In the genomic region with DNA sequence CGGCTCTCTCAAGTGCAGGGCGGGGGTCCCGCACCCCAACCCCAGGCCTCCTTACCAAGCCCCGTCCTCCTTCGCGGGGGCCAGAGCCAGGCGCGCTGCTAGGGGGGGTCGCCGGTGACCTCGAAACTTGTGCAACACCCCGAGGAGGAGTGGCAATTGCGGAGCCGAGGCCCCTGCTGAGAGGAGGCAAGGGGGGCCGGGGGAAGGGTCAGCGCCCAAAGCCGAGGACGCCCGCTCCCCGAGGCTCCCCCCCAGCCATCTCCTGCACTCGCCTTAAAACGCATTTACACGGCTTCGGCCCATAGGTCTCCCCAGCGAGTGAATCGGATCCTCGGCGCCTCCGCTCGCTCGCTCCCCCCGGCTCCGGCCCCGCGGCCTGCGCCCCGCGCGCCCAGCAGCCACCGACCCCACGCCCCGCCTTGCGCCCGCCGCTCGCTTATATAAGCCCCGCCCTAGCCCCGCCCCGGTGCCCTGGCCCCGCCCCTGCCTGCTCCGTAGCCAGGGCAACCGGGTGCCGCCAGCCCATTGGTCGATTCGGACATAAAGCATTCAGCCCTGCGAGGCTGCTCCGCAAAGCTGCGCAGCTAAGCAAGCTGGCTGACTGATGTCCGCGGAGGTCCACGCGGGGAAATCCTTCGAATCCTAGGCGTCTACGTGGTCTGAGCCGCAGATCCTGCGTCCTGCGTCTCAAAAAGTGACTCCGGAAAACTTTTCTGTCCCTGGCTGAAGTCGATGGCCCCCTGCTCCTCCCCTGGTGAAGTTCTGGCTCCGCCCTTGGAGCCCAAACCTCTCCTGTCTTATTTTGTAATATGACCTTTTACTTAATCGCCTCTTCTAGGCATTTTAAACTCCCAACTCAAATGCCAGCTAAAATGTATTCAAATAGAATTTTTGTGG, we compare ENCODE assay signal across 8 mouse cellular contexts. TPM values are rescaled to one million over a fixed set of nuclear protein-coding genes. Genes with fewer than 3 reads are reported as not detected.
DNase-seq lines count a peak whose midpoint lies in the region; ATAC-seq and TF ChIP-seq lines count a peak whose summit lies in the region.

A gene (minus strand): TSS at position 414 of the 897 bp plus-strand sequence.

- peak within 1 kb of the TSS; percentile 85 for H3K4me2 ChIP-seq in hindbrain, embryonic 12.5 days (replicated peaks)

- under 1% methylated on average over 69 of the region's 72 CpGs for WGBS in hindbrain, embryonic 12.5 days

- POLR2A ChIA-PET in Patski (lab: Charles Lee): no interaction called here

- H3K4me1 ChIP-seq in hindbrain, embryonic 12.5 days: peaks cover 27% of the 10 kb centered on the region

- peak within 1 kb of the TSS; percentile 64 for H3K27ac ChIP-seq in hindbrain, embryonic 12.5 days

- in situ Hi-C loops in Patski (cut with MboI; ENCODE audit: low pct_unique_long_range_greater_than_20kb): no loop called here

- no peaks in the 10 kb centered on the region for H3K27me3 ChIP-seq in Patski
- peaks cover 22% of the 10 kb centered on the region for H3K27me3 ChIP-seq in hindbrain, embryonic 12.5 days

- peak; percentile 66 for DNase-seq in Patski (ENCODE audit: low read depth, low spot score)
- DNase-seq in cerebellum, postnatal 14 days: peak; percentile 97 to 98
- DNase-seq in frontal cortex, postnatal 14 days (ENCODE audit: low spot score in 2 of 2): peak; percentile 82 to 86
- peak; percentile 89 to 93 for DNase-seq in layer of hippocampus, postnatal 14 days (ENCODE audit: low spot score in 2 of 2)
- peak; percentile 90 for DNase-seq in lung, postnatal 10 days
- peak; percentile 97 for DNase-seq in ovary, postnatal 14 days (ENCODE audit: low spot score)
- peak; percentile 70 to 87 for DNase-seq in thymus, postnatal 10 days (ENCODE audit: low spot score in 2 of 2)

- peak within 1 kb of the TSS; percentile 77 for H3K9ac ChIP-seq in hindbrain, embryonic 12.5 days

- no peaks in the 10 kb centered on the region for H3K36me3 ChIP-seq in hindbrain, embryonic 12.5 days

- H3K9me3 ChIP-seq in hindbrain, embryonic 12.5 days (replicated peaks): no peaks in the 10 kb centered on the region

- peak; percentile 86 for ATAC-seq in Patski
- peak; percentile 94 for ATAC-seq in hindbrain, embryonic 12.5 days (ENCODE audit: low FRiP score)

- no peak for TF ChIP-seq CTCF in Patski (IDR thresholded peaks at IDR 0.05)

- peak within 1 kb of the TSS; percentile 55 for H3K4me3 ChIP-seq in hindbrain, embryonic 12.5 days

- CTCF ChIA-PET in Patski (lab: Charles Lee): interaction anchor here (0.9 to 1.6 kb wide), 2 partner anchors 9 to 14 kb away, joined by 4 read pairs; no protein-coding TSS in a partner anchor

RNA-seq across cellular contexts. Expression of the gene that starts here (rescaled TPM):
- polyA plus RNA-seq in Patski (2021): 18.0 TPM
- polyA plus RNA-seq in hindbrain, embryonic 12.5 days (2016; fragmentation: Nextera tagmentation; extraction: Ambion mirVana): 17.7 and 21.4 TPM in 2 replicates
- 10 to 100 TPM; 31.1 to 33.6 TPM for total RNA-seq in layer of hippocampus, postnatal 14 days (2021)

Comparison
In these comparisons a context has a peak if more than half of its experiments do, and no peak if none do; other contexts are left out.
1. Peak in every context shown above with its lines: DNase-seq, ATAC-seq, H3K4me3 ChIP-seq and H3K27ac ChIP-seq.